Mouse (Mus musculus): Measurements from ENCODE around the gene Gcnt4.

Gcnt4 gene

GRCm38 (mm10) chr13:96951880-96952279 is 27.4 kb downstream of the Gcnt4 start:
- DNase-seq, result no peak

GRCm38 (mm10) chr13:96956466-96956865 is 32.0 kb downstream of the Gcnt4 start:
- no peak for DNase-seq

- no peak for DNase-seq
Measured at GRCm38 (mm10) chr13:96960019-96960418, 35.5 kb downstream of the Gcnt4 start.

- no peak for DNase-seq
Measured at GRCm38 (mm10) chr13:96961366-96962157, 37.1 kb downstream of the Gcnt4 start.

GRCm38 (mm10) chr13:96962801-96963200 is 38.3 kb downstream of the Gcnt4 start:
- DNase-seq, result no peak

GRCm38 (mm10) chr13:96964981-96965380 is 40.5 kb downstream of the Gcnt4 start:
- DNase-seq, result no peak

GRCm38 (mm10) chr13:96966210-96967089 is 42.0 kb downstream of the Gcnt4 start:
- DNase-seq, result no peak

- DNase-seq, result no peak
Measured at GRCm38 (mm10) chr13:96967091-96967490, 42.6 kb downstream of the Gcnt4 start.

- no peak for DNase-seq
Measured at GRCm38 (mm10) chr13:96967822-96968221, 43.3 kb downstream of the Gcnt4 start.

- DNase-seq, result no peak
Measured at GRCm38 (mm10) chr13:96971076-96971475, 46.6 kb downstream of the Gcnt4 start.

GRCm38 (mm10) chr13:96971861-96972282 is 47.4 kb downstream of the Gcnt4 start:
- DNase-seq, result no peak

GRCm38 (mm10) chr13:96973318-96973717 is 48.8 kb downstream of the Gcnt4 start:
- DNase-seq, result no peak

GRCm38 (mm10) chr13:96976986-96977595 is 52.6 kb downstream of the Gcnt4 start:
- no peak for DNase-seq

- no peak for DNase-seq
Measured at GRCm38 (mm10) chr13:96980561-96980960, 56.1 kb downstream of the Gcnt4 start.

- peak; percentile 62 for DNase-seq
Measured at GRCm38 (mm10) chr13:96983251-96984126, 59.0 kb downstream of the Gcnt4 start.

- DNase-seq, result no peak
Measured at GRCm38 (mm10) chr13:96984688-96985087, 60.2 kb downstream of the Gcnt4 start.

GRCm38 (mm10) chr13:96985599-96986275 is 61.2 kb downstream of the Gcnt4 start:
- DNase-seq, result peak; percentile 10

GRCm38 (mm10) chr13:96989129-96989528 is 64.6 kb downstream of the Gcnt4 start:
- no peak for DNase-seq

GRCm38 (mm10) chr13:96990045-96990444 is 65.6 kb downstream of the Gcnt4 start:
- DNase-seq, result no peak

GRCm38 (mm10) chr13:96990561-96991265 is 66.2 kb downstream of the Gcnt4 start:
- peak; percentile 23 for DNase-seq
